Mouse (Mus musculus): ENCODE measurements around the gene Eaf1. TPM values are rescaled to one million over a fixed set of nuclear protein-coding genes. Genes with fewer than 3 reads are reported as not detected.

Eaf1 gene
- polyA plus RNA-seq, 1 experiment, result 26.5 TPM

DNA sequence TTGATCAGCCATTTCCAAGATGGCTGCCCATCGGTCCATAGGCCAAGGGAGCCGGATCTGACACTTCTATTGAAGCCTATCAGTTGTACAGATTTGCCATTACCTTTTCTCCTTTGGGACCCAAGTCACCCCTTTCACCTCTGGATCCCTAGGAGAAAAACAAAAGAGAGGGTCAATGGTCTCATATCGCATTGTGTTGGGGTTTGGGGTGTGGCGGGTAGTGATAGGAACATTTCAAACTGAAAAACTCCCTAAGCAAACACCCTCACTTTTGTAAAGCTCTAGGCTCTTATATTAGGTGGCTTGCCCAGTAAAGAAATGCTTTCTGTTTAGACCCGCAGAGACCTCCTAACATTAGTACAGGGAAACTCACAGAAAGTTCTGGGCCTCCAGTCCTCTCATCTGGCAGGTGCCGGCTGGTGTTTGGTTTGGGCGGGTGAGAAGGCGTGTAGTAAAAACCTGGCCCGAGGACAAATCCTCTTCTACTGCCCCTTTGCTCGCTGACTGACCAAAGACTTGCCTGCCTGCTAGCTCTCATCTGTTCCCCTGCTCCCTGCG is 49.8 kb downstream of the Eaf1 start:
- TF ChIP-seq CTCF (IDR thresholded peaks at IDR 0.05; ENCODE audit: borderline replicate concordance, insufficient read depth, low read depth, low read length) (no peak), POLR2A (IDR thresholded peaks at IDR 0.05; ENCODE audit: borderline replicate concordance, insufficient read depth, low read length) (no peak)
- Histone ChIP-seq H3K4me1 (ENCODE audit: control insufficient read depth, insufficient read depth, low read length) (no peaks in the 10 kb centered on the region), H3K27ac (ENCODE audit: insufficient read depth, low read length) (no peak overlapping the region), H3K27me3 (ENCODE audit: control insufficient read depth, insufficient read depth, low read length) (no peaks in the 10 kb centered on the region), H3K4me3 (replicated peaks; ENCODE audit: insufficient read depth, low read depth, low read length) (no peak overlapping the region)
- WGBS, result 77% methylated on average over 11 of the region's 11 CpGs
- no peak for DNase-seq

DNA sequence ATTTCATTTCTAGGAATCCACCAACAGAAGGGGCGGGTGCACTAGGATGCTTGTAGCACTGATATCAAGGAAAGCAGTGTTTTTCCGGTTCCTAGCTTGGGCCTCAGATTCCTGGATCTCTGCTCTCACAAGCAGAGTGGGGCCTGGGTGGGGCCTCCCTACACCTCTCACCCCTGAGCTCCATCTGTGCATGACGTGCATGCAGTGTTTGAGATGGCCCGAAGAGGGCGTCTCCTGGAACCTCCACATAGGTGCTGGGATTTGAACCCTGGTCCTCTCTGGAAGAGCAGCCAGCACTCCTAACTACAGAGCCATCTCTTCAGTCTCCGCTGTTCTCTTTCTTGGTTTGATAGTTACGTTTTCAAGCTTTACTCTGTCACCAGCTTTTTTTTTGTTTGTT is 60.8 kb downstream of the Eaf1 start:
- Histone ChIP-seq H3K27ac (ENCODE audit: insufficient read depth, low read length) (no peak overlapping the region), H3K4me1 (ENCODE audit: control insufficient read depth, insufficient read depth, low read length) (peaks cover 13% of the 10 kb centered on the region), H3K27me3 (ENCODE audit: control insufficient read depth, insufficient read depth, low read length) (no peaks in the 10 kb centered on the region), H3K4me3 (replicated peaks; ENCODE audit: insufficient read depth, low read depth, low read length) (no peak overlapping the region)
- TF ChIP-seq POLR2A (IDR thresholded peaks at IDR 0.05; ENCODE audit: borderline replicate concordance, insufficient read depth, low read length) (no peak), CTCF (IDR thresholded peaks at IDR 0.05; ENCODE audit: borderline replicate concordance, insufficient read depth, low read depth, low read length) (no peak)
- 97% methylated on average over 7 of the region's 7 CpGs for WGBS
- DNase-seq, result no peak

DNA sequence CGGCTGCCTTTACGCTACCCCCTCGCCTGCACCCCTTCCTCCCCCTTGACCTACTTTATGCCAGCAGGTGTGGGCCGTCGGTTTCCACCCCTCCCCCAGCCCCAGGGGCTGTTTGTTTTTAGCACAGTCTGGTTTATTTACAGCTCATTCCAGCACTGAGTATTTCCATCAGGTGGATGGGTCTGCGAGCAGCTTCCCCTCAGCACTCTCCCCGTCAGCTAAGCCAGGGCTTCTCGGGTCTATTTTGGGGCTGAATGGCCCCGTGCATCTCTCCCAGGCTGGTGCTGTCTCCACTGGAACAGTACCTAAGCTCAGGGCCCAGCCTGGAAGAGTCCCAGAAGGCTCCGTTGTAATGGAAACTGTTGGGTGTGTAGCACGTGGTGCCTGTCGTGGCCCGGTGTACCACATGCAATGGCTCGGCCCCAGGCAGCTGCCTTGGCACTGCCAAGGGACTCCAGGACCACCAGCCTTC is 61.8 kb downstream of the Eaf1 start:
- no peak for DNase-seq
- H3K4me1 ChIP-seq (ENCODE audit: control insufficient read depth, insufficient read depth, low read length), result peaks cover 13% of the 10 kb centered on the region
- WGBS, result 30% methylated on average over 14 of the region's 14 CpGs
- H3K4me3 ChIP-seq (replicated peaks; ENCODE audit: insufficient read depth, low read depth, low read length), result no peak overlapping the region
- no peak for TF ChIP-seq CTCF (IDR thresholded peaks at IDR 0.05; ENCODE audit: borderline replicate concordance, insufficient read depth, low read depth, low read length)
- no peak for TF ChIP-seq POLR2A (IDR thresholded peaks at IDR 0.05; ENCODE audit: borderline replicate concordance, insufficient read depth, low read length)
- H3K27me3 ChIP-seq (ENCODE audit: control insufficient read depth, insufficient read depth, low read length), result no peaks in the 10 kb centered on the region
- no peak overlapping the region for H3K27ac ChIP-seq (ENCODE audit: insufficient read depth, low read length)

DNA sequence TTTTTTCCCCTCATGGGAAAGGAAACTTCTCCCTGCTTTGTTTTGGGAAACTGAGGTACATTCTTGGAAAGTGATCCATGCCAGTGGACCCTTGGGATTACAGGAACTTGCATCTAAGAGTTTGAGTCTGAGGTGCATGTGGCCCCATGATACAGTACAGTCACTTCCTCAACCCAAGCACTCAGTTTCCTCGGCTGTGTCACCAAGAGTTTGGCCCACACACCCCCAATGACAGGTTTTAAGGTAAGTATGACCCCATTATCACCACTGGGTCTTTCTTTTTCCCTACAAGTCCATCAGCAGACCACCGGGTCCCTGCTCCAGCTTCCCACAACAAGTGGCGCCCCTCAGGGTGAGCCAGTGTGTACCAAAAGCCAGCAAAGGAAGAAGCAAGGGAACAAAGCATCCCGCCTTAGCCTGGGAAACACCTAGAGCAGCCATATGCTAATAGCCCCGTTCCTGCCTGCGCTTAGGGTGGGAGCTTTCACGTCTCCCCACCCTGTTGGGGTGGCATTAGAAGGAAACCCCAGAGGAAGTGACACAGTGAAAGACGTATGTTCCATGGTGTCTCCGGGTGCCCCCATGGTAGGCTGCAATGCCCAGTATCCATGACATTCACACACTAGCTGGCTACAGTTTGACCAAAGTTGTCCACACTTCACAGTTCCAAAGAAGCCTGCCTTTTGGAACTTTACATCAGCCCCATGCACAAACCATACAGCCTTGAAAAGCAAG is 62.5 kb downstream of the Eaf1 start:
- Histone ChIP-seq H3K27me3 (ENCODE audit: control insufficient read depth, insufficient read depth, low read length) (no peaks in the 10 kb centered on the region), H3K27ac (ENCODE audit: insufficient read depth, low read length) (no peak overlapping the region), H3K4me3 (replicated peaks; ENCODE audit: insufficient read depth, low read depth, low read length) (no peak overlapping the region), H3K4me1 (ENCODE audit: control insufficient read depth, insufficient read depth, low read length) (peaks cover 13% of the 10 kb centered on the region)
- TF ChIP-seq CTCF (IDR thresholded peaks at IDR 0.05; ENCODE audit: borderline replicate concordance, insufficient read depth, low read depth, low read length), result no peak
- no peak for TF ChIP-seq POLR2A (IDR thresholded peaks at IDR 0.05; ENCODE audit: borderline replicate concordance, insufficient read depth, low read length)
- whole genome bisulfite sequencing, result 93% methylated on average over 9 of the region's 9 CpGs
- DNase-seq, result no peak

DNA sequence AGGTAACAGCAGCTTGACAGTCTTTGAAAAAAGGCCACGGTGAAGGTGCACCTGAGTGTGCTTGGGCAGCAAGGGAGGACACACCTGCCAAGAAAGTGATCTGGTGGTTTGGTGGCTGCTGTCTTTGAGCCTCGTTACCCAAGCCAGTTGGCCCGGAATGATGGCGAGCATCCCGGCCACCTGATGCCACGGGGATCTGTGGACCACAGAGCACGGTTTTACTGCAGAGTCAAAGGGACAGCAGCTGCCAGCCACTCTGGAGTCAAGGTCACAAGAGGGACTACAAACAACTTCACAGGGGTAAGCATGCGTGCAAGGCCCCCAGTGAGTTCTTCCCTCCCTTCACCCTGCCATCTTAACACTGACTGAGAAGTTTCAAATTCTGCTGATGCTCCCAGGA is 63.1 kb downstream of the Eaf1 start:
- Histone ChIP-seq H3K27me3 (ENCODE audit: control insufficient read depth, insufficient read depth, low read length) (no peaks in the 10 kb centered on the region), H3K27ac (ENCODE audit: insufficient read depth, low read length) (no peak overlapping the region), H3K4me1 (ENCODE audit: control insufficient read depth, insufficient read depth, low read length) (peaks cover 13% of the 10 kb centered on the region), H3K4me3 (replicated peaks; ENCODE audit: insufficient read depth, low read depth, low read length) (no peak overlapping the region)
- WGBS, result 22% methylated on average over 8 of the region's 8 CpGs
- no peak for TF ChIP-seq CTCF (IDR thresholded peaks at IDR 0.05; ENCODE audit: borderline replicate concordance, insufficient read depth, low read depth, low read length)
- TF ChIP-seq POLR2A (IDR thresholded peaks at IDR 0.05; ENCODE audit: borderline replicate concordance, insufficient read depth, low read length), result no peak
- DNase-seq, result peak; percentile 34 to 57

DNA sequence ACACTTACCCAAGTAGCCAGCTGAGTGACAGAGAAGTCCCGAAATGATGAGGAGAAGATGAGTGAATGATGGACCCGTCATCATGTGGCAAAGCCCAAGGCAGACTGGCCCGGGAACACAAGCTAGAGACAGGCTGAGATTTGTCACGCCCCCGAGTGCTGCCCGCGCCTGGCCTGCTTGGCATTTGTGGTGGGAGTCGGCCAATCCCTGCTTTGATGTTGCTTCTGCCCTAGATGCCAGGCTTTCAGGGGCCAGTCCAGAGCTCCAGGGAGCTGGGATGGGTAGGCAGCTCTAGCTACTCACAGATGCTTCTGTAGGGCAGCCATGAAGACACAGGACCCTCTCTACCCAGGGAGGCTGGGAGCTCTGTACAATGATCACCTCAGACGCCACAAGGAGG is 63.6 kb downstream of the Eaf1 start:
- 31% methylated on average over 9 of the region's 9 CpGs for WGBS
- DNase-seq, result no peak
- Histone ChIP-seq H3K27ac (ENCODE audit: insufficient read depth, low read length) (no peak overlapping the region), H3K27me3 (ENCODE audit: control insufficient read depth, insufficient read depth, low read length) (no peaks in the 10 kb centered on the region), H3K4me1 (ENCODE audit: control insufficient read depth, insufficient read depth, low read length) (peaks cover 13% of the 10 kb centered on the region), H3K4me3 (replicated peaks; ENCODE audit: insufficient read depth, low read depth, low read length) (no peak overlapping the region)
- TF ChIP-seq POLR2A (IDR thresholded peaks at IDR 0.05; ENCODE audit: borderline replicate concordance, insufficient read depth, low read length) (no peak), CTCF (IDR thresholded peaks at IDR 0.05; ENCODE audit: borderline replicate concordance, insufficient read depth, low read depth, low read length) (no peak)

DNA sequence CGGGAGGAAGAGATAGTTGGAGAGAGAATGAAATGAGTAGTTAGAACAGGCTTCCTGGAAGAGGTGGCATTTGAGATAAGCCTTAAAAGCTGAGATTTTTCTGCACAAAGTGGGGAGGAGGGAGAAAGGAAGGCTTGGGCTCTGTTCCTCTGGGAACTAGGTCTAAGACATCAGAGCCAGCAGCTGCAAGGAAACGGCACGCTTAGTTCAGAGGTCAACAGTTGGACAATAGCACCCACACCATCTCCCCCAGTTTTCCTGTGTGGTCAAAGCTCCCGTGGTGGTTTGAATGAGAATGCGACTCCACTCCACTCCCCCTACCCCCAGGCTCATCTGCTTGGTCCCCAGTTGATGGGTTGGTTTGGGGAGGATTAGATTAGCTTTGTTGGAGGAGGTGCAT is 65.0 kb downstream of the Eaf1 start:
- Histone ChIP-seq H3K4me1 (ENCODE audit: control insufficient read depth, insufficient read depth, low read length) (peaks cover 13% of the 10 kb centered on the region), H3K4me3 (replicated peaks; ENCODE audit: insufficient read depth, low read depth, low read length) (no peak overlapping the region), H3K27me3 (ENCODE audit: control insufficient read depth, insufficient read depth, low read length) (no peaks in the 10 kb centered on the region), H3K27ac (ENCODE audit: insufficient read depth, low read length) (no peak overlapping the region)
- 73% methylated on average over 5 of the region's 5 CpGs for WGBS
- no peak for TF ChIP-seq POLR2A (IDR thresholded peaks at IDR 0.05; ENCODE audit: borderline replicate concordance, insufficient read depth, low read length)
- no peak for TF ChIP-seq CTCF (IDR thresholded peaks at IDR 0.05; ENCODE audit: borderline replicate concordance, insufficient read depth, low read depth, low read length)
- no peak for DNase-seq

Other genes starting within 250 kb of the Eaf1 start
- gene Phf7, start 243.1 kb upstream of the Eaf1 start, polyA plus RNA-seq (2012; rRNA removed), result 6.5 and 7.8 TPM in 2 replicates
- 128 and 131 TPM in 2 replicates for gene Bap1, start 242.9 kb upstream of the Eaf1 start, polyA plus RNA-seq (2012; rRNA removed)
- 1.3 and 1.9 TPM in 2 replicates for gene Dnah1, start 170.5 kb upstream of the Eaf1 start, polyA plus RNA-seq (2012; rRNA removed)
- 38.0 and 40.4 TPM in 2 replicates for gene Capn7, start 157.8 kb upstream of the Eaf1 start, polyA plus RNA-seq (2012; rRNA removed)
- 72.9 and 77.1 TPM in 2 replicates for gene Sh3bp5, start 58.3 kb upstream of the Eaf1 start, polyA plus RNA-seq (2012; rRNA removed)
- 22.8 and 23.6 TPM in 2 replicates for gene Mettl6, start 641 bp downstream of the Eaf1 start, polyA plus RNA-seq (2012; rRNA removed)
- 4.1 and 4.5 TPM in 2 replicates for gene Colq, start 96.9 kb downstream of the Eaf1 start, polyA plus RNA-seq (2012; rRNA removed)
- gene Gm49387, start 146.5 kb downstream of the Eaf1 start, polyA plus RNA-seq (2012; rRNA removed), result not detected in 2 replicates
- gene Btd, start 146.6 kb downstream of the Eaf1 start, polyA plus RNA-seq (2012; rRNA removed), result 19.9 and 20.5 TPM in 2 replicates
- gene Hacl1, start 146.9 kb downstream of the Eaf1 start, polyA plus RNA-seq (2012; rRNA removed), result 15.9 and 19.8 TPM in 2 replicates

Data from cerebellum, adult 2 months (tissue).